Mouse (Mus musculus): ENCODE results near the gene Pdgfra. TPM values are rescaled to one million over a fixed set of nuclear protein-coding genes. Genes with fewer than 3 reads are reported as not detected.

Gene Pdgfra
- polyA plus RNA-seq, 1 experiment from 2014 or later: 12.0 TPM

- H3K27ac ChIP-seq (ENCODE audit: low read depth, low read length): peak overlapping the region; percentile 76; the same call in 1 of the 2 replicates
- no peak for TF ChIP-seq CTCF (IDR thresholded peaks at IDR 0.05; ENCODE audit: low read depth)
- ATAC-seq: no peak
- H3K36me3 ChIP-seq (ENCODE audit: control insufficient read depth, insufficient read depth): no peaks in the 10 kb centered on the region
- H3K27me3 ChIP-seq (replicated peaks; ENCODE audit: control insufficient read depth, insufficient read depth, low read length): peaks cover 64% of the 10 kb centered on the region
- peak overlapping the region; percentile 45 for H3K9ac ChIP-seq (ENCODE audit: low read depth, low read length)
- no peaks in the 10 kb centered on the region for H3K9me3 ChIP-seq (ENCODE audit: control insufficient read depth)
- peak overlapping the region; percentile 58 for H3K4me2 ChIP-seq (replicated peaks; ENCODE audit: low read depth)
- peak overlapping the region; percentile 43 for H3K4me3 ChIP-seq (ENCODE audit: low read depth, low read length)
- 1% methylated on average over 27 of the region's 27 CpGs for WGBS
- H3K4me1 ChIP-seq (replicated peaks; ENCODE audit: control insufficient read depth, insufficient read depth, low read length): no peaks in the 10 kb centered on the region; the same call in 1 of the 2 replicates
These were observed 2.0 kb downstream of the Pdgfra start for GRCm38 (mm10) chr5:75153961-75154620.

GRCm38 (mm10) chr5:75154621-75155235 lies 2.6 kb downstream of the Pdgfra start:
- Histone ChIP-seq H3K9ac (ENCODE audit: low read depth, low read length) (peak overlapping the region; percentile 45), H3K27ac (ENCODE audit: low read depth, low read length) (peak overlapping the region; percentile 76; the same call in 1 of the 2 replicates), H3K4me2 (replicated peaks; ENCODE audit: low read depth) (peak overlapping the region; percentile 58), H3K27me3 (replicated peaks; ENCODE audit: control insufficient read depth, insufficient read depth, low read length) (peaks cover 58% of the 10 kb centered on the region), H3K9me3 (ENCODE audit: control insufficient read depth) (no peaks in the 10 kb centered on the region), H3K4me3 (ENCODE audit: low read depth, low read length) (peak overlapping the region; percentile 43), H3K4me1 (replicated peaks; ENCODE audit: control insufficient read depth, insufficient read depth, low read length) (no peaks in the 10 kb centered on the region; the same call in 1 of the 2 replicates), H3K36me3 (ENCODE audit: control insufficient read depth, insufficient read depth) (no peaks in the 10 kb centered on the region)
- TF ChIP-seq CTCF (IDR thresholded peaks at IDR 0.05; ENCODE audit: low read depth): 0 out of 2 replicates have a peak, but pooled peaks have one; percentile 6
- under 1% methylated on average over 21 of the region's 21 CpGs for WGBS
- ATAC-seq: no peak

GRCm38 (mm10) chr5:75155281-75155680 lies 3.2 kb downstream of the Pdgfra start:
- Histone ChIP-seq H3K9ac (ENCODE audit: low read depth, low read length) (peak overlapping the region; percentile 27; the same call in 1 of the 2 replicates), H3K9me3 (ENCODE audit: control insufficient read depth) (no peaks in the 10 kb centered on the region), H3K4me2 (replicated peaks; ENCODE audit: low read depth) (peak overlapping the region; percentile 84), H3K36me3 (ENCODE audit: control insufficient read depth, insufficient read depth) (no peaks in the 10 kb centered on the region), H3K27me3 (replicated peaks; ENCODE audit: control insufficient read depth, insufficient read depth, low read length) (peaks cover 53% of the 10 kb centered on the region), H3K4me1 (replicated peaks; ENCODE audit: control insufficient read depth, insufficient read depth, low read length) (no peaks in the 10 kb centered on the region; the same call in 1 of the 2 replicates), H3K27ac (ENCODE audit: low read depth, low read length) (peak overlapping the region; percentile 46), H3K4me3 (ENCODE audit: low read depth, low read length) (peak overlapping the region; percentile 50)
- WGBS: 0% methylated on average over 7 of the region's 9 CpGs
- no peak for TF ChIP-seq CTCF (IDR thresholded peaks at IDR 0.05; ENCODE audit: low read depth)
- ATAC-seq: no peak

GRCm38 (mm10) chr5:75155741-75156553 lies 3.9 kb downstream of the Pdgfra start:
- Histone ChIP-seq H3K9me3 (ENCODE audit: control insufficient read depth) (no peaks in the 10 kb centered on the region), H3K4me2 (replicated peaks; ENCODE audit: low read depth) (peak overlapping the region; percentile 84), H3K27me3 (replicated peaks; ENCODE audit: control insufficient read depth, insufficient read depth, low read length) (peaks cover 46% of the 10 kb centered on the region), H3K36me3 (ENCODE audit: control insufficient read depth, insufficient read depth) (no peaks in the 10 kb centered on the region), H3K4me3 (ENCODE audit: low read depth, low read length) (peak overlapping the region; percentile 50), H3K9ac (ENCODE audit: low read depth, low read length) (peak overlapping the region; percentile 40; the same call in 1 of the 2 replicates), H3K27ac (ENCODE audit: low read depth, low read length) (peak overlapping the region; percentile 46), H3K4me1 (replicated peaks; ENCODE audit: control insufficient read depth, insufficient read depth, low read length) (no peaks in the 10 kb centered on the region; the same call in 1 of the 2 replicates)
- peak; percentile 74 for ATAC-seq
- WGBS: under 1% methylated on average over 52 of the region's 52 CpGs
- TF ChIP-seq CTCF (IDR thresholded peaks at IDR 0.05; ENCODE audit: low read depth): peak; percentile 88

GRCm38 (mm10) chr5:75156554-75157036 lies 4.5 kb downstream of the Pdgfra start:
- H3K27ac ChIP-seq (ENCODE audit: low read depth, low read length): peak overlapping the region; percentile 46; the same call in 1 of the 2 replicates

More at GRCm38 (mm10) chr5:75156554-75157036, 4.5 kb downstream of the Pdgfra start:
- Histone ChIP-seq H3K4me1 (replicated peaks; ENCODE audit: control insufficient read depth, insufficient read depth, low read length) (no peaks in the 10 kb centered on the region; the same call in 1 of the 2 replicates), H3K9me3 (ENCODE audit: control insufficient read depth) (no peaks in the 10 kb centered on the region), H3K4me2 (replicated peaks; ENCODE audit: low read depth) (peak overlapping the region; percentile 84), H3K36me3 (ENCODE audit: control insufficient read depth, insufficient read depth) (no peaks in the 10 kb centered on the region), H3K4me3 (ENCODE audit: low read depth, low read length) (peak overlapping the region; percentile 50), H3K9ac (ENCODE audit: low read depth, low read length) (peak overlapping the region; percentile 40; the same call in 1 of the 2 replicates), H3K27me3 (replicated peaks; ENCODE audit: control insufficient read depth, insufficient read depth, low read length) (peaks cover 39% of the 10 kb centered on the region)
- no peak for ATAC-seq
- no peak for TF ChIP-seq CTCF (IDR thresholded peaks at IDR 0.05; ENCODE audit: low read depth)
- WGBS: 1% methylated on average over 21 of the region's 21 CpGs
